Mouse (Mus musculus): Measurements from ENCODE around the gene Fkbp6.

The Fkbp6 gene

DNA sequence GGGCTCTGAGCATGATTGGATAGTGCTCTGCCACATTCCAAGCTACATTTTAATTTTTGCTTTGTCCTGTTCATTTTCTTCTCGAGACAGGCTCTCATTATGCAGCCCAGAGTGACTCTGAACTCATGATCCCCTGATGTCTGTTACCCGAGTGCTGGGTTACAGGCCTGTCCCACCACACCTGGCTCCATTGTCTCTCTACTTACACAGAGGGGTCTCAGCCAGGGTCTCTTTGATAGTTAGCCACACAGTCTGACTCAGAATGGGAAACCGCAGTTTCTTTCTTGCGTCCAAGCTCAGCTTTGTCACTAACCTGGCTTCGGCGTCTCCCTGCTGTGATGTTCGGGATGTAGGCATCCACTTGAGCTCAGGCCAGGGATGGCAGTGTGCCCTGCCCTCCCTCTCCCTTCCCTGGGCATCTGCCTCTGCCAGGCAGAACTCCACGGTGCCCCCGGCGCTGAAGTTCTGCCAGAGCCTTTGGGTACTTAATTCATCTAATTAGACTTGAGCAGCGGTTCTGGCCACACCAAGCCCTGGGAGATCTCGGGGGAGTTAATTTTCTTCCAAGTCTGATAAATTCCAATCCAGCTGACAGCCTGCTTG lies 78.2 kb downstream of the Fkbp6 start:
- DNase-seq (ENCODE audit: low spot score), result no peak

GRCm38 (mm10) chr5:135270361-135270760 lies 79.5 kb downstream of the Fkbp6 start:
- DNase-seq (ENCODE audit: low spot score), result no peak

DNA sequence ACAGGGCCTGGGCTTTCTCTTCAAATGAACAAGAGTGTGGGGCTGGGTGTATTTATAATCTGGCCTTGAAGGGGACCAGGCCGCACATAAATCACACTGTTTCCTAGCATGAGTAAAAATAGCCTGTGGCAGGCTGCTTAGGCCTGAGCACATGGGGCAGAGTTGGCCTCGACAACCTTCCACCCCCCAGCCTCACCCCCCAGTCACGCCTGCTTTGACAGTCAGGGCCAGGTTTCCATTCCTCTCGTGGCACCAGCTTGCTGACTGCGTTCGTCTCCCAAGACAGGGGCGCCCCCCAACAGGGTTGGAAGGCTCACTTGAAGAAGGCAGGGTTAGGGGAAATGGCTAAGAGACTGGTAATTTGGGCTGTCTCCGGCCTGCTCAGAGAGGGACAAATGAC lies 80.4 kb downstream of the Fkbp6 start:
- no peak for DNase-seq (ENCODE audit: low spot score)

DNA sequence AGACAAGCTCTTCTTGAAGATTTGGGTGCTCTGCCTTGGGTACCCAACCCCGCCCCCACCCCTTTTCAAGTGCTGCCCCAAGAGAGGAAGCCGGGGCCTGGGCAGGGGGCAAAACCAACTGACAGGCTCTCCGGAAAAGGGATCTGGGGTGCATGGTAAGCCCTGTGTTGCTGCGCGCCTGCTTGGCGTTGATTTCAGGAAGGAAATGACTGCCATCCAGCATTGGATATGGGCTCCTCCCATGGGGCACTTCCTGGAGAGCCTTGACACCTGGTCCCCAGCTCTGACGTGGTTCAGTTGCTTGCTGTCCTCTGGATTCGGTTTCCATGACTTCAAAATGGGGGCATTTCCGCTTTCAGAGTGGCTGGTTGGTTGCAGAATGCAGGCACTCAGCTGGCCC lies 85.3 kb downstream of the Fkbp6 start:
- no peak for DNase-seq (ENCODE audit: low spot score)

DNA sequence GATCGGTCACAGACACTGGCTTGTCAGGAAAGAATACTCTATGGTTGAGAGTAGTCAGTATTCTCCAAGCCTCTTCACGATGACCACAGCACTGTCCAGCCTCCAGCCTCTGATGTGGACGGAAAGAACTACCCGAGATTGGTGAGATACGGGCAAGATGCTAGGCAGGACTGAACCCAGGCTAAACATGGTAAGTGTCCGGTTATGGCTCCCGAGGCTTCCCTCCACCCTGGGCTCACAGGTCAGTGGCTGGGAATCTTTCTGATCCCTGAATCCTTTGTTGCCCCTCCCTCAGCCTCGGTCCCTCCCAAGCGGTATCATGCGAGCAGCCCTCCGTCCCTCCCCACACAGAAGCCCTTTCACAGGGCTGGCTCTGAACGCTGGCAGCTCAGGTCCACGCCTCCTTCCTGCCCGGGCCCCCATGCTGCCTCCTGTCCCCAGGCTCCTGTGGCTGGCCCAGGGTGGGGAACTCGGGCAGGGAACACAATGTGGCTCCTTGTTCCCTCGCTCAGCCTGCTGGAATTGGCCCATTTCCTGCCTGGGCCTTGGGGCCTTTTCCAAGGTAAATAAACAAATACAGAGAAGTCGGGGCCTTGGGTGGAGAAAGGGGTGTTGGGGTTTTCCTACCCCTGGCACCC lies 85.9 kb downstream of the Fkbp6 start:
- DNase-seq (ENCODE audit: low spot score), result no peak

- DNase-seq (ENCODE audit: low spot score), result no peak
Measured at GRCm38 (mm10) chr5:135258280-135259150, 91.3 kb downstream of the Fkbp6 start.

GRCm38 (mm10) chr5:135257559-135257958 lies 92.3 kb downstream of the Fkbp6 start:
- DNase-seq (ENCODE audit: low spot score), result no peak

GRCm38 (mm10) chr5:135256166-135256565 lies 93.7 kb downstream of the Fkbp6 start:
- DNase-seq (ENCODE audit: low spot score), result no peak

DNA sequence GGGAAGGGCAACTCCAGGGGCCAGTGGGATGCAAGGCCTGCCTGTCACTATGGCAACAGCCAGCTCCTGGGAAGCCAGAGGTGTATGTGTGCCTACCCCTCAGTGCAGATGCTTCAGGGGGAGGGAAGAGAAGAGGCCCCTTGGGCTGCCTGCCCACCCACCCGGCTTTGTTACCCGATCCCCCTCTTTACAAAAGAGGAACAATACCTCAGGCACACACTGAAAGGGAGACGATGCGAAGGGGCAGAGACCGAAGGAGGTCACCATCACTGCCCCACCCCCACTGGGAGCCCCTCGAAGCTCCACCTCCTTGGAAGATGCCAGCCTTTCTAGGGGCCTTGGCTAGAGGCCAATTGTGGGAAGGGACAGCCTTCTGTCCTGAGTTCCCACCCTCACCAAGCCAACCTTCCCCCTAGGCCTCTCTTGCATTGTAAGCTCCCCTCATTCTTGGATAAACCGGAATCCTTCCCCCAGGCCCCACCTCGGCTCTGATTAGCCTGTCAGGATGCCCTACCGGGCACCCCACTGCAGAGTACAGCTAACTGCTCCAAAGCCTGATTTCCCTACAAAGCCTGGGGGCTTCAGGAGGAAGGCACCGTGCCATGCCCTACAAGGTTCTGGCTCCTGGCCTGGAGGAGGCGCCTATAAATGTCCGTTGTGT lies 96.0 kb downstream of the Fkbp6 start:
- peak; percentile 93 for DNase-seq (ENCODE audit: low spot score)

- DNase-seq (ENCODE audit: low spot score), result peak; percentile 94
Measured at GRCm38 (mm10) chr5:135251079-135251454, 98.8 kb downstream of the Fkbp6 start, which contains the start of gene Fzd9. Fzd9 (minus strand) TSS chr5:135251230.

DNA sequence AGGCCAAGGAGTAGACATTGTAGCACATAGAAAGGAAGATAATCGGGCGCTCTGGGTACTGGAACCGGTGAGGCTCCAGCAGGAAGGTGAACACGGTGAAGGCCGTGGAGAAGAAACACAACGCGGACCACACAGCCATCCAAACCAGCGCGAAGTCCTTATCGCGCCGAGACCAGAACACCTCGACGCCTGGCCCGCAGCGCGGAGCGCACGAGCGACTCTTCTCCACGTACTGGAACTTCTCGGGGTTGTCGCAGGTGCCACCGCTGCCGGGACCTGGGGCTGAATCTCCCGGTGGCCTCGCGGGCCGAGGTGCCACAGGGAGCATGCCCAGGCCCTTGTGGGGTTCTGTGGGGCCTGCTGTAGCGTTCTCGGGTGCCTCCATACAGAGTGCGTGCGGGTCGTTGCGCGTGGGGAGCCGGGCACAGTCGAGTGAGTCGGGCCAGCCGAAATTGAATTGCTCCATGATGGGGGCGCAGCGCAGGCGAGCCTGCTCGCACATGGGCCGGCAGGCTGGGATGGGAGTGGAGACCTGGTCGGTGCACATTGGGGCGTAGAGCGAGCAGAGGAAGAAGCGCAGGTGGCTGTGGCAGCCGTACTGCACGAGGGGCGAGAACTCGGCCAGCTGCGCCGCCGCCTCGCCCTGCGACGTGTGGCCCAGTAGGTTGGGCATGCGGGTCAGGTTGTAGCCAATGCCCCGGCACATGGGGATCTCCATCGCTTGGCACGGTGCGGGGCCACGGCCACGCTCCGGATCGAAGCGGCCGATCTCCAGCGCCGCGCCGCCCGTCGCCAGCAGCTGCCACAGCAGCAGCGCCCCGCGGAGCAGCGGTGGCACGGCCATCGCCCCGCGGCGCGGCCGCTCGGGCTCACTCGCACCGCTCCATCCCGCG lies 99.4 kb downstream of the Fkbp6 start:
- DNase-seq (ENCODE audit: low spot score), result no peak

DNA sequence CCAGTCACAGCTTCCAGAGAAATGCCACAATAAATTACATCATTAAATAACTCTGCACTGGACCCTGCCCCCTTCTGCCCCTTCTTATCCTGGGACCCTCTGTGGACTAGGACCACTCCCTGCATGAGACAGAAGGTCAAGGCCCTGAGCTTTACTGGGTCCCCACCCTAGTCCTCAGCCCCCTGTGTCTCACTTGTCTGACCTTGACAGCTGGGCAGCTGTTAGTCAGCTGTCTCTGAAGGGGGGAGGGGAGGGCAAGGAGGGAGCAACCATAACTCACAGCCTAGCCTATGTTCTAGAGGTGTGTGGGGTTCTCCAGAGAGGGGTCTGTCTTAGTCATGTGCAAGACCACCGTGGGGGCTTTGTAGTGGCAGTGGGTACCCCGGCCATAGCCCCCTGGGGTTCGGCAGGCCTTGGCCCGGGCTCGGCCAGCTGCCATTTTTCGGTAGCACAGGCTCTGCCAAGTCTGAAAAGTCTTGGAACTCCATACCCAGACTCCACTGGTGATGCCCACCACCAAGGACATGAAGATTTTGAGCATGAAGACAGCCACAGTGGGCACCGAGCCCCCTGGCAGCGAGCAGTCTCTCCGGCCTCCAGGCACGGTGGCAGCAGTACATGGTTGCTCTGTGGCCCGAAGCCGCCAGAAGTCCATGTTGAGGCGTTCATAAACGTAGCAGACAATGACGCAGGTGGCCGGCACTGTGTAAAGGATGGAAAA lies 100.7 kb downstream of the Fkbp6 start:
- no peak for DNase-seq (ENCODE audit: low spot score)

DNA sequence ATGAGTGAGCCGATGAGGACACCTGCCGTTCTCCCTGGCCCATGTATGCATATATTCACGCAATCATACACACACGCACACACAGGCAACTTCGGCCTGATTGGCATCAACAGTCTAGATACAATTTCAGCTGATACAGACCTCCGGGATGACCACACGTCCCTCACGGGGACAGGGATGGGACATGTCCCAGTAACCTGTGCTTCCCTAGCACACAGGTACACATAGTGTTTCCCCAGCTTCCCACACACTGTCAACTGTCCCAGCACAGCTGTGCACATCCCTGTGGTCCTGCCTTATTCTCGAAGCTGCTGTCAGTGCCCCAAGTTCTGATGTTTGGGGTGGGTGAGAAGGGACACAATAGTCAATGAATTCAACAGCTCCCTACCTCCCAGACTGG lies 102.5 kb downstream of the Fkbp6 start:
- DNase-seq (ENCODE audit: low spot score), result no peak

DNA sequence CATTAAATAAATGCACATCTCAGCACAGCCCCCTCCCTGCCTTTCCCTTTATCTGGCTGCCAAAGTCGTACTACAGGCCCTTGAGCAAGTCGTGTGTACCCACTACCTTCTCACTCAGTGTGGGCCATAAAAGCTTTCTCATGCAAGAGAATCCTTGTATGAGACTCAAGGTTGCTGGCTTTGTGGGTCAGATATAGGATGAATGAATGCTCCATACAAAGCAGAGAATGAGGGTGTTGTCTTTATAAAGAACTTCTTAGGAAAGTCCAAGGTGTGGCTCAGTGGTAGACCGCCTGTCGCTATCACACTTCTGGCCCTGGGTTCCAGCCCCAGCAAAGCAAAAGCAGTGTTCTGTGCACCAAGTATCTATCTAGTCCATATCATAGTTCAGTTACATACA lies 103.3 kb downstream of the Fkbp6 start:
- no peak for DNase-seq (ENCODE audit: low spot score)

- no peak for DNase-seq (ENCODE audit: low spot score)
Measured at GRCm38 (mm10) chr5:135243166-135243565, 106.7 kb downstream of the Fkbp6 start.

DNA sequence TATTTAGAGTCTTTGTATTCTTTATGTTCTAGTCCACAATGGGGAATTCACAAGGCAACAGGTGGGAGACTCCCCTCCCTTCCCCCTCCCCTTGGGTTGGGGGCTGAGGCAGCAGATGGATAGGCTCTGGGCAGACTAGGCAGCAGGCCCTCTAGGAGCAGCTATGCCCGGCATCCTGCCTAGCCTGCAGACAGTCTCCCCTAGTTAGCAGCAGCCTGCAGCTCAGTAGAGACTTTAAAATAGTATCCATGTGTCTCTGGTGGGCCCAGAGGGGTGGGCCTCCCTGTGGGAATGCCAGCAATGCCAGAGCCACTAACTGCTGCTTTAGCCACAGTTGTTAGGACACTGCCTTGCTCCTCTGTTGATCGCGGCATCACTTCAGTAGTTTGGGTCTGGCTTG lies 107.2 kb downstream of the Fkbp6 start:
- no peak for DNase-seq (ENCODE audit: low spot score)

- DNase-seq (ENCODE audit: low spot score), result no peak
Measured at GRCm38 (mm10) chr5:135242136-135242535, 107.7 kb downstream of the Fkbp6 start.

Data from retina, embryonic 14.5 days (tissue).